Comparison of ENCODE assay signal across 31 mouse cellular contexts in genomic region chr12:106748765-106749164, GRCm38 (mm10).
DNase-seq lines count a peak whose midpoint lies in the region; ATAC-seq lines count a peak whose summit lies in the region.
"Had no signal": no experiment of that assay in that cellular context is flagged by ENCODE, and none has a peak within 500 bp of the region (broad histone marks: within the 10 kb centered on the region; RNA-seq: fewer than 3 reads in every experiment).

No protein-coding gene starts in this region.

- no peaks in the 10 kb centered on the region for H3K27me3 ChIP-seq in embryonic facial prominence, embryonic 10.5 days (replicated peaks; ENCODE audit: low read depth, poor library complexity, severe bottlenecking)
- H3K27me3 ChIP-seq in limb, embryonic 12.5 days = no peaks in the 10 kb centered on the region
- H3K27me3 ChIP-seq in forebrain, embryonic 14.5 days (replicated peaks; ENCODE audit: control insufficient read depth, insufficient read depth, low read length) = no peaks in the 10 kb centered on the region
- H3K27me3 ChIP-seq: CH12.LX; embryonic facial prominence, embryonic 13.5 days; forebrain, embryonic 12.5 days; heart, embryonic 13.5 days; hindbrain, embryonic 15.5 days; Patski had no signal

- WGBS in embryonic facial prominence, embryonic 10.5 days = 66% methylated on average over 8 of the region's 8 CpGs
- WGBS in limb, embryonic 12.5 days = 16% methylated on average over 8 of the region's 8 CpGs
- WGBS in forebrain, embryonic 14.5 days = 88% methylated on average over 8 of the region's 8 CpGs

- no peak overlapping the region for H3K4me3 ChIP-seq in embryonic facial prominence, embryonic 10.5 days
- no peak overlapping the region for H3K4me3 ChIP-seq in limb, embryonic 12.5 days (replicated peaks)
- H3K4me3 ChIP-seq in forebrain, embryonic 14.5 days (ENCODE audit: low read depth, low read length) = no peak overlapping the region
- H3K4me3 ChIP-seq: embryonic facial prominence, embryonic 13.5 days; erythroblast, embryonic 14.5 days; forebrain, embryonic 12.5 days; gastrocnemius, adult 2 months; heart, embryonic 13.5 days; hindbrain, embryonic 15.5 days had no signal

- no peak overlapping the region for H3K9ac ChIP-seq in limb, embryonic 12.5 days (replicated peaks)
- no peak overlapping the region for H3K9ac ChIP-seq in forebrain, embryonic 14.5 days (ENCODE audit: low read length)
- H3K9ac ChIP-seq: embryonic facial prominence, embryonic 13.5 days; forebrain, embryonic 12.5 days; forebrain, postnatal 0 days; heart, embryonic 13.5 days; hindbrain, embryonic 15.5 days had no signal

- no peak overlapping the region for H3K4me2 ChIP-seq in limb, embryonic 12.5 days
- no peak overlapping the region for H3K4me2 ChIP-seq in forebrain, embryonic 14.5 days (ENCODE audit: low read length)
- H3K4me2 ChIP-seq: embryonic facial prominence, embryonic 13.5 days; forebrain, embryonic 12.5 days; heart, embryonic 13.5 days; hindbrain, embryonic 15.5 days had no signal

- no peaks in the 10 kb centered on the region for H3K36me3 ChIP-seq in embryonic facial prominence, embryonic 10.5 days (replicated peaks)
- H3K36me3 ChIP-seq in limb, embryonic 12.5 days = no peaks in the 10 kb centered on the region
- H3K36me3 ChIP-seq in forebrain, embryonic 14.5 days (ENCODE audit: control insufficient read depth, insufficient read depth, low read length) = no peaks in the 10 kb centered on the region
- H3K36me3 ChIP-seq: embryonic facial prominence, embryonic 13.5 days; forebrain, embryonic 12.5 days; G1E; heart, embryonic 13.5 days; hindbrain, embryonic 15.5 days had no signal

- peak; percentile 41 for DNase-seq in embryo, embryonic 11 days
- no peak for DNase-seq in embryo, embryonic 10 days (ENCODE audit: low spot score)
- DNase-seq in embryonic facial prominence, embryonic 10.5 days (ENCODE audit: low spot score) = peak; percentile 51
- peak; percentile 60 for DNase-seq in forelimb bud, embryonic 11.5 days (ENCODE audit: low read depth, low spot score)
- no peak for DNase-seq in forebrain, embryonic 14.5 days (ENCODE audit: low spot score)
- no peak for DNase-seq in thymus, postnatal 14 days
- no peak for DNase-seq in spleen, adult 18-20 months
- DNase-seq: adrenal gland, postnatal 10 days; adrenal gland, postnatal 36 days; B cell, adult 2 months; cerebellum, adult 11 months; cerebellum, adult 2 months; cerebellum, adult 9-11 months; cerebellum, postnatal 25 days; forebrain, postnatal 0 days; gastrocnemius, adult 2 months; gastrocnemius, postnatal 14 days; heart, adult 18-20 months; heart, postnatal 14 days; heart, postnatal 4 days; kidney, adult 2 months had no signal

- H3K9me3 ChIP-seq in embryonic facial prominence, embryonic 10.5 days = peaks cover 3% of the 10 kb centered on the region; the same call in 1 of the 2 replicates
- H3K9me3 ChIP-seq in limb, embryonic 12.5 days = no peaks in the 10 kb centered on the region
- H3K9me3 ChIP-seq in forebrain, embryonic 14.5 days (replicated peaks; ENCODE audit: control insufficient read depth, low read length) = no peaks in the 10 kb centered on the region
- H3K9me3 ChIP-seq: forebrain, embryonic 12.5 days; heart, embryonic 13.5 days; hindbrain, embryonic 15.5 days had no signal

- H3K27ac ChIP-seq in embryonic facial prominence, embryonic 10.5 days (replicated peaks) = peak overlapping the region; percentile 30; the same call in 1 of the 2 replicates
- 0 out of 2 replicates have a peak overlapping the region, but pooled peaks have one; percentile 9 for H3K27ac ChIP-seq in limb, embryonic 12.5 days
- H3K27ac ChIP-seq in forebrain, embryonic 14.5 days (ENCODE audit: low read depth, low read length) = no peak overlapping the region
- H3K27ac ChIP-seq: embryonic facial prominence, embryonic 13.5 days; forebrain, embryonic 12.5 days; gastrocnemius, adult 2 months; heart, embryonic 13.5 days; hindbrain, embryonic 15.5 days had no signal

- peaks cover 5% of the 10 kb centered on the region; the same call in 1 of the 2 replicates for H3K4me1 ChIP-seq in embryonic facial prominence, embryonic 10.5 days
- peaks cover 10% of the 10 kb centered on the region; the same call in 1 of the 2 replicates for H3K4me1 ChIP-seq in limb, embryonic 12.5 days (replicated peaks)
- H3K4me1 ChIP-seq in forebrain, embryonic 14.5 days (ENCODE audit: control insufficient read depth, insufficient read depth, low read length) = no peaks in the 10 kb centered on the region
- H3K4me1 ChIP-seq: forebrain, embryonic 12.5 days; heart, embryonic 13.5 days; hindbrain, embryonic 15.5 days had no signal

- peak; percentile 47; the same call in 1 of the 2 replicates for ATAC-seq in limb, embryonic 12.5 days (ENCODE audit: insufficient number of reproducible peaks, insufficient read depth, low FRiP score, low TSS enrichment, low read depth)
- ATAC-seq in forebrain, embryonic 14.5 days = no peak
- ATAC-seq: forebrain, postnatal 0 days; intestine, postnatal 0 days; Patski had no signal

Comparison
In these comparisons a context has a peak if more than half of its experiments do, and no peak if none do; other contexts are left out.
1. DNase-seq: peak in embryo, embryonic 11 days (single experiment), embryonic facial prominence, embryonic 10.5 days (single experiment) and forelimb bud, embryonic 11.5 days (single experiment); none in embryo, embryonic 10 days (single experiment), forebrain, embryonic 14.5 days (single experiment), thymus, postnatal 14 days (single experiment) and spleen, adult 18-20 months (0 of 2).